Mouse (Mus musculus) neural tube, embryonic 10.5 days (tissue): ENCODE results near the gene Lrrc74a.
A peak's percentile ranks its signal among the peaks of the same experiment; 100 is the strongest.

Experiments used
- DNase-seq: peaks from one replicate; pipeline ENCODE4 v3.0.0-alpha.2; 2017; ENCODE audit warnings: low spot score; ENCODE audit errors: extremely low spot score

The Lrrc74a gene

DNA sequence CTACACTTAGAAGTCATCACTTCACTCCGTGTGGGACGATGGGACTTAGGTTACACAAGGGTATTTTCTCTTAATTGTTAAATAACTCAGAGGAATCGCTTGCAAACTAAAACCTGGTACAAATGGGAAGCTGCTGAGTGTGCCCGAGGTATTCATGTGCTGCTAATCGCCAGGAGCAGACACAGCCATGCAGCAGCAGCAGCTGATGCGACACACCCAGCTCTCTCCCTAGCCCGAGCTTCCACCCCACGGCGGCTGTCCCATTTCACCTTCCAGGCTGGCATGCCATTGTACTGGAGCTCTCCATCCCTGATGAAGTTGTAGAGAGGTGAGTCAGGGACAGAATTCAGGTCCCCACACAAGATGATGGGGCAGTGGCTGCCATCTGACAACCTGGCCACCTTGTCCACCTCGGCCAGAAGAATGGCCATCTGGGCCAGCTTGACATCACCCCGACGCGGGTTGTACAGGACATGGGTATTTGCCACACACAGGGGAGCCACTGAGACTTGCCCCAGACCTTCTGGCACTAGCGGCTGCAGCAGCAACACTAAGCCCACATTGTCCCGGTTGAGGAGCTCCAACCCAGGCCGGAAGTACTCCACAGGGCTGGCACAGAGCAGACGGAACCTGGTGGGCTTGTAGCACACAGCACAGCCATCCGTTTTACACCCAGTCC lies 14.1 kb upstream of the Lrrc74a start:
- DNase-seq, result no peak

DNA sequence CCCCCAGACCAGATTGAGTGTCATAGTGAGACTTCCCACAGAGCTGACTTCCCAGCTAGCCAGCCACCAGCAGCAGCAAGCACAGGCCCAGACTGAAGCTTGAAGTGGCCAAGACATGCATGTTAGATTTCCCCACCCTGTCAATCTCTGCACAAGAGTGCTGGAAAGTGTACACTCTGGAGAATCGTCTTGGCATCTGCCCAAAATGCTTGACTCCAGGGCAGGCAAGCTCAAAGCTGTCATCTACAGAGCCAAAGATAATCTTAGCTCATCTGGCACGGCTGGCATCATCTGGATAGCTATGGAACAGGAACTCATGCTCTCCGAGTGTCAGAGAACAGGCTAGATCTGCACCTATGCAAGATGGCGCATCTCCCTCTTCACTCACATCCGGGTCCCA lies 12.7 kb upstream of the Lrrc74a start:
- no peak for DNase-seq

DNA sequence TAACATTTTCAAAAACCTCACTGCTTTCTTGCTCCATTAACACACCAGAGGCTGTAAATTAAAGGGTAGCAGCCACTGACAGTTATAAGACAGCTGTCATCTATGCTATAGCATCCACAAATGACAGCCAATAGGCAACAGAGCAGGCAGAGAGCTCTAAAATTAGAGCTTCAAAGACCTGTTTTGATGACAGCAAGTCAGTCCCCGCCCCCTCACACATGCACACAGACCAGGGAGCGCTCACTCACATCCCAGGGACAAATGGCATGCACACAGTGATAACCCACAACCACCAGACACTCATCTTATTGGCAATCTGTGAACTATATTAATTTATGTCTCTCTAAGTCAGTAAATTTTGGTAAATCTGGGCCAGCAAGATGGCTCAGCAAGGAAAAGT lies 9.9 kb upstream of the Lrrc74a start:
- no peak for DNase-seq

DNA sequence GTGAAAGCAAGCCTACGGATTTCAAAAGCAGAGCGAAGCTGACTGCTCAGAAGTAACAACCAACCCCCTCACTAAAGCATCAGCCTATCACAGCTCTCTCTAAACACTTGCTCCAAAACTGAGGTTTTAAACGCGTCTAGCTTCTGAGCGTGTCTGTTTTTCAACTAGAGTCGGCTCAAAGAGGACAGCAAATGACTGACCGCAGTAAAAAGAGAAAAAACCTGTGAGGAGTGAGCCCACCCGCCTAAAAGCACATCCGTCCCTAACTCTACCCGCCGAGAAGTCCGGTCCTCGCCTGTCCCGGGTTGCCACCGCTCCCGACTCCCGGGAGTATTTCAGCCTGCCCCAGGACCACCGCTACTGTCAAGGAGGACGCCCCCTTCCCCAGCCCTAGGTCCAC lies 8.5 kb upstream of the Lrrc74a start:
- no peak for DNase-seq

DNA sequence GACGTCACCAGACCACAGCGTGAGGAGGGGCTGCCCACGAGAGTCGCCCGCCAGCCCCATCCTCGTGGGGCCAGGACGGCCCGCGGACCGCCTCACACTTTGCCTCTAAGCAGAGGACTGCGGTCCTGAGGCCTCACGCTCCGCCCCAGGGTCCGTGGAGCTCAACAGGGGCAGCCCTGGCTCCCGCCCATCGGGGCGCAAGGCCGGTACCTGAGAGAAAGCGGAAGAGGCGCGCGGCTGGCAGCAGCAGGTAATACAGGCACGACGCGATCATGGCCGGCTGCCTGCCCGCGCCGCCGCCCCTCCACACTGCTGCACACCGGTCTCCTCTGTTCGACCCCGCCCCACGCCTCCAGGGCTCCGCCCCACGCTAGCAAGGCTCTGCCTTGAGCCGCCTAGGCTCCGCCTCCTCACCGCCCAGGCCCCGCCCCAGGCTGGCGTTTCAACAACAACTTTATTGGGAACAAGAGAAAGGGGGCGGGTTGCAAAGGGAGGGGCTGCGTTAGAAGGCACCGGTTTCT lies 8.0 kb upstream of the Lrrc74a start, which contains the start of gene Angel1:
Gene Angel1 (minus strand): TSS at position 341 of the 521 bp plus-strand sequence.
- peak; percentile 96 for DNase-seq

DNA sequence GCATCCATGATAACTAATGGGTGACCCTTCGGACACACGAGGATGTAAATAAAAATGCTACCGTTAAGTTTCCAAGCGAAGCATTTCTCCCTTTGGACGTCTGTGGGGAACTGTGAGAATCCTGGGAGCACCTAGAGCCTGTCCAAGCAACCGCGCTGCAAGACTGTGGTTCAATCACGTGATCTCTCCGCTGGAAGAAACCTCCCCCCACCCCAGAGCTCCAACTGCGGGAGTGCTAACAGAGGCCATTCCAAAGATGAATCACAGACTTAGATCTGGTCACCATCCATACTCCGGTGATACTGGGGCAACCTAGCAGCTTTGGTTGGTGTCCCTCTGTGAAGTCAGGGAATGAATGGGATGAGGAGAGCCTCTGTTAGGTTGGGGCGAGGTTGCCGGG lies 26.9 kb downstream of the Lrrc74a start:
- DNase-seq, result no peak

DNA sequence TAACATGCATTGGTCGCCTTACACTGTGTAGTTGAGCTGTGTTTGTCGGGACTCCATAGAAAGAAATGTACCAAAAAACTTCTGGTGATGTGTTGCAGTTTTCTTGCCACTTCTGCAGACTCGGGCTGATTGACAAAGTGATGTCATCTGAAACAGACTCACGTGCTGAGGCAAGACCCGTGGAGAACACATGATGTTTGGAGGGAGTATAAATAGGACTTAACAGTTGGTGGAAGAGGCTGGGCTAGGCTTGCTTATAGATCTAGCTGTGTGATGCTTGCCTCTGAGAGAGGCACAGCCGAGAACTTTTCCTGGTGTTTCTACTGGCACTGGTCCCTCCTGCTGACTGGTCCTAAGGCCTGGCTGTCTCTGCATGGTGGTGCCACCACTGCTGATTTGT lies 29.9 kb downstream of the Lrrc74a start:
- no peak for DNase-seq

- no peak for DNase-seq
Measured at GRCm38 (mm10) chr12:86766467-86766866, 32.3 kb downstream of the Lrrc74a start.

- DNase-seq, result peak; percentile 57
Measured at GRCm38 (mm10) chr12:86767868-86768631, 33.9 kb downstream of the Lrrc74a start.

DNA sequence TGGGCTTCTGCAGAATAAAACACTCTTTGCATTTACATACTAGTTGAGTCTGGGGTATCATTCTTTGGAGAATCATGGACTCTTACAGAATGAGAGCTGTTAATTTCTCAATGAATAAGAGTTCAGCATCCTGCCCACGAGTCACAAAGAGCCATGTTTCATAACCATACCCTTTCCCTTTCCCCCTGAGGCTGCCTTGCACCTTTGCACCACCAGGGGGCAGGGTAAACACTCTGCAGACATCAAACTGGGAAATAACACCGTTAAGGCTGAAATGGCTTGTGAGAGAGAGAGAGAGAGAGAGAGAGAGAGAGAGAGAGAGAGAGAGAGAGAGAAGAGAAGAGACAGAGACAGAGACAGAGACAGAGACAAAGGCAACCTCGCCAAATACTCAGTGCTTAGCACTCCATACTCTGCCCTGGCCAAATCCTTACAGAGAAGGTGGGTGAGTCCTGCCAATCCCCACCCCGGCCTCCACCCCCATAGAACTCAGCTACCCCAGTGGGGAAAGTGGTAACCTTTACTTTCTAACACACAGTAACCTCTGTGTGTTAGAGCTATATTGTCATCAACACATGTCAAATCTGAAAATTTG lies 34.9 kb downstream of the Lrrc74a start:
- peak; percentile 82 for DNase-seq

DNA sequence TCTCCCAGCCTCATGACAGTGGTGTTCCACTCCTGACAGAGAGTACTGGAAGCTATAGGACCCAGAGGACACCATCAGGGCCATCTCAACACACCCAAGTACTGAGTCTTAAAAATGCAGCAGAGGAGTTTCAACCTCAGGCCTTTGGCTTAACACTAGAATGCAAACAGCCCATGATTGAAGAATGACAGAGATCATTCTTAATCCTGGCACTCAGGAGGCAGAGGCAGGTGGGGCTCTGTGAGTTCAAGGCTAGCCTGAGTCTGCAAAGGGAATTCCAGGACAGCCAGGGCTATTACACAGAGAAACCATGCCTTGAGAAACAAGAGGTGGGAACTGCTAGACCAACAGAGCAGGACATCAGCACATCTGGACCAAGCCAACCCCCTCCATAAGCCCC lies 35.6 kb downstream of the Lrrc74a start:
- DNase-seq, result no peak

DNA sequence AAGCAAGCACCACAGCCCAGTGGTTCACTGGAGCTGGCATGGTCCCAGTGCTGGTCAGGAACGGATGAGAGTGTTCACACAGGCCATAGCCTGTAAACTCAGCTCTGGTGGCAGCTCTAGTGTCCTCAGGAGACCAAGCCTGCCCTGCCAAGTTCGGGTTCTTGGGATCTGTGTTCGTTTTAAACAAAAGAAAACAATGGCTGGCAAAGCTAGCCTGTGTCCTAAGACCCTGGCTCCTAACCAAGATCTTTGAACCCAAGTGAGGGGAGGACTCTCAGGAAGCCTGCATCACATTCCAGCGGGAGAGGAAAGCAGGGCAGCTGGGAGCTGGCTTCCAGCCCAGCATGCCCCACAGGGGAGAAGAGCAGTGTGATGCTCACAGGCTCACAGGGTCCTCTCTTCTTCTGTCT lies 36.1 kb downstream of the Lrrc74a start:
- DNase-seq, result no peak

DNA sequence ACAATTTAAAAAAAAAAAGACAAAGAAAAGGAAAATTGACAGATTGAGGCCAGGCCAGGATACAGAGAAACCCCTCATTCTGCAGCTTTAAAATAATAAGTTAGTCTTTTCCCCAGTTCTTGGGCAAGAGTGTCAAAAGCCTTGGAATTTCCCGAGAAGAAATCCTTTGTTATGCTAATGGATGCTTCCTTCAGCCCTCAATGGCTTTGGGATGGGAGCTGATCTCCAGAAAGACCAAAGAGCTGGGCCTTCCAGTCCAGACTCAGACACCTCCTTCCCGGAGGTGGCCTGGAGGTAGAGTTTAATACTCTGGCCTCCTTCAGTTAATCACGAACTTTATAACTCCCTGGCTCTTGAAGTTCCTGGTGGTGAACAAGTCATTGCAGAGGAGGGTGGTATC lies 36.8 kb downstream of the Lrrc74a start:
- no peak for DNase-seq

DNA sequence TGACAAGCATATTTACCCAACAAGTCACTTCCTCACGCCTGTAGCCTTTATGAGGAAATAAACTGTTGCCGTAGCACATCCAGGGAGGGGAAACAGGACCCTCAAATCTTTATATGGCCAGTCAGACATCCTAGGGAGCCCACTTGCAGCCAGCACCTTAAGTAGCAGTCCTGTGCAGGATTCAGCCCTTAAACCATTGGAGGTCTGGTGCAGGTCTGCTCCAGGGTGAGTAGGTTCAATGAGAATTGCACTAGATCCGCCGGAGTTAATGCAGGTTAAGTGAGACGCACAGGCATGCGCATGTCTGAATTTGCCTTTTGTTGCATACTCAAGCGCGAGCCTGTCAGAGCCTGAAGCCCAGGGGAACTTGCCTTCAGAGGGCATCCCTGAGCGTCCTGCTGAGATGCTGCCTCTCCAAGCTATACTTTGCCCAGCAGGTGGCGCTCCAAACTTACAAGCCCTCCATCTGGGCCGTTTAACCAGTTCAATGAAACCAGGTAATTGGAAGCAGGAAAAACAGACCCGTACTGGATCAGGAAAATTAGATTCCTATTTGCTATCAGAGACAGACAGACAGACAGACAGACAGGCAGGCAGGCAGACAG lies 37.8 kb downstream of the Lrrc74a start:
- DNase-seq, result peak; percentile 93

- DNase-seq, result no peak
Measured at GRCm38 (mm10) chr12:86772551-86772950, 38.4 kb downstream of the Lrrc74a start.

- no peak for DNase-seq
Measured at GRCm38 (mm10) chr12:86775561-86776280, 41.6 kb downstream of the Lrrc74a start.

GRCm38 (mm10) chr12:86776341-86776860 lies 42.2 kb downstream of the Lrrc74a start:
- DNase-seq, result no peak

GRCm38 (mm10) chr12:86778531-86778930 lies 44.4 kb downstream of the Lrrc74a start:
- no peak for DNase-seq

DNA sequence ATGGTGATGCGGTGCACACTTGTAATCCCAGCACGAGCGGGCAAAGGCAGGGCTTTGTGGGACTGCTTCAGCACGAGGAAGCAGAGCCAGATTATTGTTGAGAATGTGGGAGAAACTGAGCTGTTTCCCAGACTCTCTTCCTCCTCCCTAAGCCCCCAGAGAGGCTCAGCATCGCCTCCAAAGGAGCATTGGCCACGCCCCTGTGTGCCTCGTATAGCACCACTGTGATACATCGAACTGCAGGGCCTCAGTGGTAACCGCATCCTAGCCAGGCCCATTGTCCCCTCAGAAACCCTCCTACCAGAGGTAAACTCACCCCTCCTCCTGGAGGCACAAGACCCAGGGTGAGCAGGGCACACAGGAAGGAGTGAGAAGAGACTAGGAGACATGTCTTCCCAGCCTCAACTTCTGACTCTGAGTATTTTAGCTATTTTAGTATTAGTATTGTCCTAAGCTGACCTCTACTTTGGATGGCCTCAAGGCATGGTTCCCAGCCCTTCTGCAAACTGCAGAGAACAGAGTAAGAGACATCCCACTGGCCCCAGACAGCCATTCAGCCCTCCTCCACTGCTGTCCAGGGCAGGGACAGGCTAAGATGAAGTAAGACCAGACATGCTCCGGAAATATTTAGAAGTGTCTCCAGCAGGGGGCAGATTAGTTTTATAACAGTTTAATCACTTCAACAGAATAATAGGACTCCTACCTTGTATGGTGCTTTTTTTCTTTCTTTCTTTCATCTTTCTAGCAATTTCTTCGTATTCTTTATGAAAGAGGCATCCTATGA lies 45.2 kb downstream of the Lrrc74a start:
- no peak for DNase-seq

DNA sequence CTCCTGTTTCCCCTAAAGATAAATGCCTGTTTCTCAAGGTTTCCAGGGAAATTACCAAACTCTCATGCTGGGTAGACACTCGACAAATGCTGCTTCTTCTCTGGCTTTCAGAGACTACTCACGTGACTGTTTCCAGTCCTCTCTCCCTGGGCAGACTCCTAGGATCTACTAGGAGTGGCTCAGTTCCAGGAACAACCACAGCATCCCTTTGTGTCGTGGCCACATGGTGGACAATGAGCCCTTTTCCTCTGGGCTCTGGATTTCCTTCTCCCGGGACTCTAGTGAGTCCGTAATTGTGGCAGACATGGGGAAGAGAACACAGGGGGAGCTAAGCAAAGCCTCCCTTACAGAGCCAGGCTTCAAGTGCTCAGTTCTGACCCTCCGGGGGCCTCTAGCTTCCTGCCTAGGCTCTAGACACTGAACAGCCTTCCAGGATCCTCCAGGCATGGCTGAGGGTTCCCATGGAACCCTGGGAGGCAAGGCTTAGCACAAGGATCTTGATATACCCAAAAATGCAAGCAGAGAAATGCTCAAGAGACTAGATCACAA lies 47.6 kb downstream of the Lrrc74a start:
- DNase-seq, result no peak
